Mouse (Mus musculus) liver, embryonic 11.5 days (tissue): ENCODE results near the gene Glyat. TPM values are rescaled to one million over a fixed set of nuclear protein-coding genes. Genes with fewer than 3 reads are reported as not detected.
"Not testable (repeated sequence)": the region's sequence is repeated elsewhere in the genome, so short reads cannot be mapped to it uniquely, and the experiment has no call there.

ENCODE experiments used
- ATAC-seq: fragments of 200-750 bp; cut with Nextera tagmentation; replicated peaks from 2 replicates; pipeline ENCODE4 v1.8.0; 2017; ENCODE audit warnings: moderate number of reproducible peaks, mild to moderate bottlenecking, moderate TSS enrichment, moderate library complexity; ENCODE audit not compliant: low FRiP score
- DNase-seq: peaks from one replicate; pipeline ENCODE4 v3.0.0-alpha.2; 2017; ENCODE audit warnings: low spot score
- H3K27ac ChIP-seq: fragments of 300-500 bp; sonication (generic); 2 replicates; pipeline ENCODE4 v1.5.1; 2014; ENCODE audit warnings: mild to moderate bottlenecking, low read depth, low read length, control low read depth
- H3K27me3 ChIP-seq: fragments of 300-500 bp; sonication (generic); replicated peaks from 2 replicates; pipeline ENCODE4 v1.6.1; 2014; ENCODE audit warnings: low read length, mixed read lengths; ENCODE audit not compliant: control insufficient read depth, insufficient read depth
- H3K36me3 ChIP-seq: fragments of 300-500 bp; sonication (generic); 2 replicates; pipeline ENCODE4 v1.6.1; 2014; ENCODE audit warnings: mild to moderate bottlenecking, low read length, moderate library complexity, mixed read lengths; ENCODE audit not compliant: control insufficient read depth, insufficient read depth
- H3K4me1 ChIP-seq: fragments of 300-500 bp; sonication (generic); replicated peaks from 2 replicates; pipeline ENCODE4 v1.6.1; 2014; ENCODE audit warnings: low read length, mixed read lengths; ENCODE audit not compliant: control insufficient read depth, insufficient read depth
- H3K4me2 ChIP-seq: fragments of 300-500 bp; sonication (generic); 2 replicates; pipeline ENCODE4 v1.6.1; 2014; ENCODE audit warnings: mild to moderate bottlenecking, control low read depth, moderate library complexity
- H3K4me3 ChIP-seq: fragments of 300-500 bp; sonication (generic); 2 replicates; pipeline ENCODE4 v1.5.1; 2014; ENCODE audit warnings: low read depth, low read length, control low read depth
- H3K9ac ChIP-seq: fragments of 300-500 bp; sonication (generic); 2 replicates; pipeline ENCODE4 v1.6.1; 2014; ENCODE audit warnings: low read depth, low read length, control low read depth
- H3K9me3 ChIP-seq: fragments of 300-500 bp; sonication (generic); 2 replicates; pipeline ENCODE4 v1.6.1; 2016; ENCODE audit warnings: low read length, inconsistent platforms, mixed read lengths; ENCODE audit not compliant: control insufficient read depth
- WGBS: fragments of 180-500 bp; shearing (Covaris S2); extraction: QIAGEN DNeasy Blood & Tissue Kit; methylation state at CpG from one replicate; pipeline ENCODE4 v1.1.7; 2014; 5-methylcytosine and 5-hydroxymethylcytosine counted together
- polyA plus RNA-seq: library from polyadenylated mRNA; unstranded; fragments of >200 nt; fragmentation: Nextera tagmentation; extraction: Ambion mirVana; gene quantifications from 2 replicates; pipeline ENCODE4 v1.2.1, GENCODE M21; 2014

Glyat gene
- polyA plus RNA-seq, 1 experiment from 2014 or later: not detected

DNA sequence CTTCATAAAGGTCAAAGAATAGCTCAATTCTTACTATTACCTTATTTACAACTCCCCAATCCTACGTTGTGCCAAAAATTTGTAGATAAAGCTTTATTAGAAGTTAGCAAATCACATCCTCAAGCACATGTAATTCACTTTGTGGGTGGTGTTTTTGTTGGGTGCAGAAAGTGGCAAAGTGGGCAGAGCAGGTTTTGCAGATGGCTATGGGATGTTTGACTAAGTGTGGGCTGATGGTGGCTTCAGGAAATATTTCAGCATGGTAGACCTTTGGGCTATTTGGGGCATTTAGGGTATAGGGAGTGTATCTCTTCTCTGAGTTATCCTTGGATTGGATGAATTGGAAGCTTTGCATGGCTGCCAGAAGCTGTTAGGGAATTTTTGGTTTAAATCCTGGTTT, 33.0 kb downstream of the Glyat start:
- no peaks in the 10 kb centered on the region for H3K4me1 ChIP-seq
- H3K4me2 ChIP-seq: no peak overlapping the region
- H3K9ac ChIP-seq: no peak overlapping the region
- H3K27ac ChIP-seq: no peak overlapping the region
- no peak for DNase-seq
- ATAC-seq: no peak
- no peaks in the 10 kb centered on the region for H3K9me3 ChIP-seq
- WGBS: 64% methylated on average over 1 of the region's 1 CpGs
- H3K4me3 ChIP-seq: no peak overlapping the region
- H3K36me3 ChIP-seq: no peaks in the 10 kb centered on the region
- no peaks in the 10 kb centered on the region for H3K27me3 ChIP-seq

DNA sequence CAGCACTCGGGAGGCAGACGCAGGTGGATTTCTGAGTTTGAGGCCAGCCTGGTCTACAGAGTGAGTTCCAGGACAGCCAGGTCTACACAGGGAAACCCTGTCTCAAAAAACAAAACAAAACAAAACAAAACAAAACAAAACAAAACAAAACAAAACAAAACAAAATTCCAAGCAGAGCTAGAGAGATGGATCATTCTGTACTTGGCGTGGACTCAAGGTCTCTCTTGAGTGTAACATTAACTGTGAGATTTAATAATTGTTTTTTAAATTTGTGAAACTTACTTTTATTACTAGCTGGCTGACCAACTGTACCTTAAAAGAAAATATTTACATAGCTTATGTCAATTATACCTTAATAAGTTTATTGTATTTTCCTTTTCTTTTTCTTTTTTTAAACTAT, 35.5 kb downstream of the Glyat start:
- WGBS: 91% methylated on average over 3 of the region's 3 CpGs
- ATAC-seq, H3K36me3 ChIP-seq: not testable (repeated sequence)

DNA sequence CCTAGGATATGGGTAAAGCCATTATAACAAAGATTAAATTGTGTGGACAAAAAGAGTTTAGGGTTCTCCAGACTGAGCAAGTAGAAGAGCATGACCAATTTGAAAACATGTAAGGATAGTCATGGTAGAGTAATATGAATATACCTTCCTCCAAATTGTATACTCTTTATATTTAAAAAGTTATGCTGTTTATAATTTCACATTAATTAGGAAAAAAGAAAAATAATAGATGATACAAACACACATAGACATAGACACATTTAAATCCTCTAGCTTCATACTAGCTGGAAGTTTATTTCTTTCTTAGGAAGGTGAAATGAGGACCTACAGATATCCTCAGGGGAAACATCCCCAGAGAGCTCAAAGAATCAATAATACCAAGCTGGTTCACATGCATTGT, 37.0 kb downstream of the Glyat start, which contains the start of gene Olfr1442:
Gene Olfr1442 (plus strand): TSS at position 301 of the 400 bp plus-strand sequence.
- H3K4me1 ChIP-seq: no peaks in the 10 kb centered on the region
- no peak for ATAC-seq
- H3K4me2 ChIP-seq: no peak within 1 kb of the TSS
- H3K27me3 ChIP-seq: no peaks in the 10 kb centered on the region
- DNase-seq: no peak
- no peak within 1 kb of the TSS for H3K9ac ChIP-seq
- H3K9me3 ChIP-seq: no peaks in the 10 kb centered on the region
- H3K4me3 ChIP-seq: no peak within 1 kb of the TSS
- H3K27ac ChIP-seq: no peak within 1 kb of the TSS
- no peaks in the 10 kb centered on the region for H3K36me3 ChIP-seq

More for the DNA sequence above, 35.5 kb downstream of the Glyat start:
- not testable (repeated sequence) for H3K27ac ChIP-seq, H3K4me3 ChIP-seq, H3K9me3 ChIP-seq, DNase-seq, H3K4me2 ChIP-seq, H3K27me3 ChIP-seq, H3K9ac ChIP-seq, H3K4me1 ChIP-seq

- Histone ChIP-seq H3K9ac (no peak overlapping the region), H3K4me3 (no peak overlapping the region), H3K36me3 (no peaks in the 10 kb centered on the region), H3K4me1 (no peaks in the 10 kb centered on the region), H3K27me3 (no peaks in the 10 kb centered on the region), H3K4me2 (no peak overlapping the region), H3K27ac (no peak overlapping the region), H3K9me3 (no peaks in the 10 kb centered on the region)
- ATAC-seq: no peak
- WGBS: 70% methylated on average over 4 of the region's 4 CpGs
- no peak for DNase-seq
Measured at GRCm38 (mm10) chr19:12671051-12671450, 37.9 kb downstream of the Glyat start.

- ATAC-seq: no peak
- Histone ChIP-seq H3K9ac (no peak within 1 kb of the TSS), H3K27ac (no peak within 1 kb of the TSS), H3K4me2 (no peak within 1 kb of the TSS), H3K4me1 (no peaks in the 10 kb centered on the region), H3K4me3 (no peak within 1 kb of the TSS), H3K27me3 (no peaks in the 10 kb centered on the region), H3K36me3 (no peaks in the 10 kb centered on the region), H3K9me3 (no peaks in the 10 kb centered on the region)
- 61% methylated on average over 3 of the region's 3 CpGs for WGBS
- DNase-seq: no peak
Measured at GRCm38 (mm10) chr19:12677812-12678211, 44.7 kb downstream of the Glyat start, which contains the start of gene Olfr1443. Gene Olfr1443 (plus strand): TSS chr19:12678112.

GRCm38 (mm10) chr19:12684638-12685037, 51.5 kb downstream of the Glyat start:
- Histone ChIP-seq H3K9me3 (no peaks in the 10 kb centered on the region), H3K4me2 (no peak overlapping the region), H3K36me3 (no peaks in the 10 kb centered on the region), H3K27me3 (no peaks in the 10 kb centered on the region), H3K27ac (no peak overlapping the region), H3K9ac (no peak overlapping the region), H3K4me3 (no peak overlapping the region), H3K4me1 (no peaks in the 10 kb centered on the region)
- no peak for DNase-seq
- ATAC-seq: no peak

DNA sequence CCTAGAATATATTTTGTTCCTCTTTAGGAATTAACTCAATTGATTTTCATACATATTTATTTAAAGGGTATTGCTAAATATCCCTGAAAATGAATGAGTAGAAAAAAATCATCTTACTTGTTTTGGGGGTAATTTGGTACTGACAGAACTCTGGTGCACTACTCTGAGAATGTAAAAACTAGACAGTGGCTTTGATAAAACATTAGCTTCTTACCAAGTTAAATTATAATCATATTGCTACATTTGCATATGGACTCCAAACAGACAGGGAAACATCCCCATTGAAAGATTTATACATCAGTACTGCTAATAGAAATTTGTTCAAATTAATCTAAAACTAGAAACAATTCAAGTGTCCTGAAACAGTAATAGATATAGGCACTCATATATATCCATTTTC, 52.1 kb downstream of the Glyat start:
- H3K4me1 ChIP-seq: no peaks in the 10 kb centered on the region
- DNase-seq (no peak), ATAC-seq (no peak)
- no peak overlapping the region for H3K9ac ChIP-seq
- no peak overlapping the region for H3K27ac ChIP-seq
- H3K9me3 ChIP-seq: no peaks in the 10 kb centered on the region
- no peaks in the 10 kb centered on the region for H3K27me3 ChIP-seq
- H3K4me2 ChIP-seq: no peak overlapping the region
- no peak overlapping the region for H3K4me3 ChIP-seq
- H3K36me3 ChIP-seq: no peaks in the 10 kb centered on the region

GRCm38 (mm10) chr19:12695590-12695989, 62.5 kb downstream of the Glyat start, which contains the start of gene Keg1:
Gene Keg1 (plus strand): TSS chr19:12695786.
- no peak within 1 kb of the TSS for H3K4me3 ChIP-seq
- no peak for ATAC-seq
- H3K27ac ChIP-seq: no peak within 1 kb of the TSS
- WGBS: 48% methylated on average over 3 of the region's 3 CpGs
- no peaks in the 10 kb centered on the region for H3K27me3 ChIP-seq
- H3K9ac ChIP-seq: no peak within 1 kb of the TSS
- no peak within 1 kb of the TSS for H3K4me2 ChIP-seq
- no peaks in the 10 kb centered on the region for H3K4me1 ChIP-seq
- H3K36me3 ChIP-seq: no peaks in the 10 kb centered on the region
- H3K9me3 ChIP-seq: no peaks in the 10 kb centered on the region
- no peak for DNase-seq

DNA sequence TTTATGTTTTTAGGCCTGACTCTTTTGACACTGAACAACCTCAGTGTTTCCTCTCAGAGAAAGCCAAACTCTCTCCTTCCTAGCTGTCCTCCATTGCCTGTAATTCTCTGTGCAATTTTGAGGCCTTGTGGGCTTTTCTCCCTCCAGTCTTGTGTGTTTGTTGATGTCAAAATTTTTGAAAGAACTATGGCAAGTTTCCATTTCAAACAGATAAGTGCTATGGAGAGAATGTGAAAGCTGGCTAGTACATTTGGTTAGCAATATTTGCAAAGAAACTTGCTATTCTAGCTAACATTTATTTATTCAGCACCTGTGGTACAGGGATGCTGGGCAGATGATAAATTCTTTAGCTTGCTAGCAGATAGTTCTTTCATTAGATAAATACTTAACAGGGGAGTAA, 63.1 kb downstream of the Glyat start:
- no peak overlapping the region for H3K27ac ChIP-seq
- H3K4me2 ChIP-seq: no peak overlapping the region
- ATAC-seq (no peak), DNase-seq (no peak)
- no peaks in the 10 kb centered on the region for H3K27me3 ChIP-seq
- H3K4me1 ChIP-seq: no peaks in the 10 kb centered on the region
- no peaks in the 10 kb centered on the region for H3K9me3 ChIP-seq
- H3K36me3 ChIP-seq: no peaks in the 10 kb centered on the region
- no peak overlapping the region for H3K9ac ChIP-seq
- no peak overlapping the region for H3K4me3 ChIP-seq
